Mouse (Mus musculus): ENCODE measurements around the gene Bace1.

Gene Bace1

DNA sequence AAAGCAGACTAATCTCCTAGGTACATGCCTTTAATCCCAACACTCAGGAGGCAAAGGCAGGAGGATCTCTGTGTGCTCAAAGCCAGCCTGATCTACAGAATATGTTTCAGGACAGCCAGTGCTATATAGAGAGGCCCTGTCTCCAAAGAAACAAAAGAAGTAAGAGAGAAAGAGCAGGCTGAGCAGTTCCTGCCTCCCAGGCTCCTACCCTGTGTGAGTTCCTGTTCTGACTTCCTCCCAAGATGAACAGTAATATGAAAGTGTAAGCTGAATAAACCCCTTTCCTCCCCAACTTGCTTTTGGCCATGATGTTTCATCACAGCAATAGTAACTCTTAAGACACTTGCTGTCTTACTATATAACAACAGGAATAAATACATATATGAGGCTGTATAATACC, 55.3 kb downstream of the Bace1 start:
- DNase-seq (ENCODE audit: low read depth, low spot score) = no peak

DNA sequence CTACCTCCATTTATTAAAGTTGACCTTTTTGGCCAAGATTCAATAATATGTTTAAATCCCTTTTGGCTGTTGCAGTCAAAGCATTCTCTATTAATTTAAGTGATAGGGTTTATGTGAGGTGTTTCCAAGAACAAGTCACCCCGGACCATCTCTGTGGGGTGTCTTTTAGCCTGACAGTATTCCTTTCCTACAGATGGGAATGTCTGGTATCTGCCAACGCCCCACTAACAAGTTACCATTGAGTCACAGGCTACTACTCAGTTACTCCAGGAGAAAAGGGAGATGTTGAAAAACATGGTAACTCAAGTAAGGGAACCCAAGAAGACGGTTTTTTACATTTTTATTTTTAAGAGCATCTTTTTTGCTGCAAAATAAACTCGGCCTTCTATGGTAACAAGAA, 66.8 kb downstream of the Bace1 start:
- no peak for DNase-seq (ENCODE audit: low read depth, low spot score)

DNA sequence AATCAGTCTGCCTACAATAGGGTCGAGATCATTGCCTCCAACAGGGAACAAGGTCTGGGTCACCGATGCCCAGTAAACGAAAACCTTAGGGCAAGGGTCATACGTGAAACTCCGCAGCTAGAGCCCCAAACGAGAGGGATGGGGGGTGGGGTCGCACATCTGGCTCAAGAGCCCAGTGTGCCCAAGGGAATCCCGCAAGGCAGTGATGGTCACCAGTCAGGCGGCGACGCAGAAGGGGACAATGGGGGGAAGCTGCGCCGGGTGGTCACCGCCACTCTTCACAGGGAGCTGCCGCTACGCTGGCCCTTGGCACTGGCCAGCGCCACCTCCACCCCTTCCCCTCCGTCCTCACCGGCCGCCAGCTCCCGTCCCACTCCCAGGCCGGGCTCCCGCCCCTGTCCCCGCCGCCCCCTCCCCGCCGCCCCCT, 67.4 kb downstream of the Bace1 start:
- peak; percentile 34 for DNase-seq (ENCODE audit: low read depth, low spot score)

DNA sequence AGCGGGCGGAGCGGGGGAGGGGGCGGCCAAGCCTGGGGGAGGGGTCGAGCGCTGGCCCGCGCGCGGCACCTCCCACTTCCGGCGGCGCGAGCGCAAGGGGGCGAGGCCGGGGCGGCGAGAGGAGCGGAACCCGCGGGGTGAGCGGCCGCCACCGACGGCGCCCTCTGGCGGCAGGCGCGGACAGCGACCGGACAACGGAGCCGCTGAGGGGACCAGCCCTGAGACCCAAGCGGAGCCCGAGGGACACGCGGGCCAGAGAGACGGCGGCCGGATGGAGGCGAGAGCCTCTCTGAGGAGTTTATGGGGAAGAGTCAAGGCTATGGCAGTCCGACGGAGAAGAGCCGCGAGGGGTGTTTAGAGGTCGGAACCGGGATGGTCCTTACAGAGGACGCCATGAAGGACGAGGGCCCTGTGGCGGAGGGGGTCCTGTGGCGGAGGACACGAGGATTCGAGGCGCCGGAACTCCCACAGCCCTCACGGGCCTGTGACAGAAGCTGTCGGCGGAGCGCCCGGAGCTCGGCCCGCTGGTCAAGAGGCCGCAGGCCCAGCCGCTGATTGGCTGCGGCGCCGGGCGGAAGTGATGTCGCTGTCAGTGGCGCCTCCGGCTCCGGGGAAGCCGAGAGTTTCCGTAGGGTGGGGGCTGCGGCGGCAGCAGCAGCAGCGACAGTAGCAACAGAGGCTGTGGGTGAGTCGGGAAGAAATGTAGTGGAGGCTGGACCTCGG, 68.1 kb downstream of the Bace1 start, which contains the start of the genes Pcsk7 and Rnf214:
TSS of gene Pcsk7 (plus strand) at position 143 of the 723 bp plus-strand sequence.
TSS of gene Rnf214 (minus strand) at position 557 of the 723 bp plus-strand sequence.
- DNase-seq (ENCODE audit: low read depth, low spot score) = peak; percentile 81

DNA sequence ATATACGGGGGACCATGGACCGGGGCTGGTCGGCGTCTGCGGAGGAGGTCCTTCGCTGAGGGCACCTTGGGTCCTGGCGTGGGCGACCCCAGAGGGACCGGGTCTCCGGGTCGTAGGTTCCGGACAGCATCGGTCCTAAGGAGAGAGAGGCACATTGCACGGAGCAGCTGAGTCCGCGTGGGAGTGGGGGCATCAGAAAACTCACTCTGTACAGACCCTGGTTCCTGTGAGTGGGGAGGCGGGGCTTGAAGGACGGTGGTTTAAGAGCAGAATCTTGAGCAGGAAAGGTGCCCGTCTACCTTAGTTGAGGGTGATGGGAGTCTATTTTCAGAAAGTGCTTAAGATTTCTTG, 68.7 kb downstream of the Bace1 start:
- DNase-seq (ENCODE audit: low read depth, low spot score) = no peak

DNA sequence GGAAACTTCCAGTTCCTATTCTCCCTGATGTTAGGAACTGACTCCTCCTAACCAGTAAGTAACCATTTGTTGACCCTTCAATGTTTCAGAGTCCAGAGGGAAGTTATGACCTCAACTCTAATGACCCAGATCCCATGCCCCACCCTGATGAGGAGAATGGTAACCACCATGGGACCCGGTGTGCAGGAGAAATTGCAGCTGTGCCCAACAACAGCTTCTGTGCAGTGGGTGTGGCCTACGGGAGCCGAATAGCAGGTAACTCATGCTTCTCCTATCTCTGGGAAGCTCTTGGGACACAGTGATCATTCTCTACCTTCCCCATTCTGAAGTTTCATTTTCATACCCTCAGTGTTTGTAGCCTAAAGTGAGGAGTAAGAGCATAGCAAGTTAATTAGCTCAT, 72.6 kb downstream of the Bace1 start:
- DNase-seq (ENCODE audit: low read depth, low spot score) = no peak

DNA sequence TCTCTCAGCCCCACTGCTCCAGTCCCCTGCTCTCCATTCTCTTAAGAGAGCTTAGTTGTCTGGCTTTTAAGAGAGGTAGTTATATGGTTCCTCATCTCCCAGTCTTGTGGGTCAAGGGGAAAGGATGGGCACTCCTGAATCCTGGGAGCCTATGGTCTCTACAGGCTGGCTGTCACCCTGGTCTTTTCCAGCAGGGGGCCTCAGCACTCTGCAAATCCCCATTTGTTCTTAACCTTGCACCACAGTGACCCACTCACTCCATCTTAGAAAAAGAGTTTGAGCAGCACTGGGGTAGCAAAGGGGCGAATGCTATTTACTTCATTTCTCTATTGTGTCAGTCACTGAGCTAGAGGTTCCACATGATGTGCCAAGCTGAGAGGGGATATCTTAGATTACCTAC, 73.3 kb downstream of the Bace1 start:
- no peak for DNase-seq (ENCODE audit: low read depth, low spot score)

All from forelimb bud, embryonic 11.5 days (tissue).